Comparison of ENCODE assay signal across 30 mouse cellular contexts in the genomic region with DNA sequence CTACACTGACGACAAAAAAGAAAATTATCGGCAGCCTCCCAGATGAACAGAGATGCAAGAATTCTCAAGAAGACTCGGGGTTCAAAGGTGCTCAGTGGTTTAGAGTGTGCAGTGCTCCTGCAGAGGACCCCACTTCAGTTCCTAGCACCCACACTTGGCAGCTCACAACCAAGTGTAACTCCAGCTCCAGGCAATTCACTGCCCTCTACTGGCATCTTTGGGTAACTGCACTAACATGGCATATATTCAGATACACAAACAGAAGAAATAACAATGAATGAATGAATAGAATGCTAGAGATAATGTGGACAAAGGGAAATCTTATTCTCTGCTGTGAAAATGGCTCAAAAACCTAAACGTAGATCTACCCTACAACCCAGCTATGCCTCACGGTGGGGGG. TPM values are rescaled to one million over a fixed set of nuclear protein-coding genes. Genes with fewer than 3 reads are reported as not detected.
A peak's percentile ranks its signal among the peaks of the same experiment; 100 is the strongest.
DNase-seq lines count a peak whose midpoint lies in the region; ATAC-seq and TF ChIP-seq lines count a peak whose summit lies in the region.
"Had no signal": no experiment of that assay in that cellular context is flagged by ENCODE, and none has a peak within 500 bp of the region (broad histone marks: within the 10 kb centered on the region; RNA-seq: fewer than 3 reads in every experiment).

No protein-coding gene starts in this region.

- H3K4me1 ChIP-seq in hindbrain, postnatal 0 days (ENCODE audit: insufficient read depth, low read length) = no peaks in the 10 kb centered on the region
- no peaks in the 10 kb centered on the region for H3K4me1 ChIP-seq in hindbrain, embryonic 12.5 days
- no peaks in the 10 kb centered on the region for H3K4me1 ChIP-seq in liver, postnatal 0 days (ENCODE audit: insufficient read depth)
- H3K4me1 ChIP-seq in liver, embryonic 12.5 days = peaks cover 6% of the 10 kb centered on the region
- no peaks in the 10 kb centered on the region for H3K4me1 ChIP-seq in ES-Bruce4 (ENCODE audit: control insufficient read depth, insufficient read depth, low read length)
- no peaks in the 10 kb centered on the region for H3K4me1 ChIP-seq in bone marrow, adult 2 months (ENCODE audit: control insufficient read depth, insufficient read depth, low read length)
- H3K4me1 ChIP-seq in thymus, adult 2 months (replicated peaks; ENCODE audit: control insufficient read depth, insufficient read depth, low read length) = no peaks in the 10 kb centered on the region
- H3K4me1 ChIP-seq: embryonic facial prominence, embryonic 15.5 days; hindbrain, embryonic 10.5 days; neural tube, embryonic 12.5 days had no signal

- no peak for TF ChIP-seq POLR2A in ES-Bruce4 (IDR thresholded peaks at IDR 0.05; ENCODE audit: insufficient read depth, low read length)
- TF ChIP-seq POLR2A in bone marrow, adult 2 months (IDR thresholded peaks at IDR 0.05; ENCODE audit: borderline replicate concordance, control insufficient read depth, low read depth, low read length) = no peak
- TF ChIP-seq POLR2A in thymus, adult 2 months (IDR thresholded peaks at IDR 0.05; ENCODE audit: control insufficient read depth, extremely low read depth, insufficient read depth, low read length, poor library complexity) = no peak

- DNase-seq in hindbrain, postnatal 0 days (ENCODE audit: low spot score) = no peak
- no peak for DNase-seq in liver, postnatal 0 days
- DNase-seq in thymus, adult 2 months = no peak
- DNase-seq: adrenal gland, postnatal 25 days; B cell, adult 2 months; cerebellum, adult 11 months; cerebellum, adult 9-11 months; kidney, adult 2 months; kidney, postnatal 14 days; lung, postnatal 36 days; midbrain, embryonic 14.5 days; right cerebral cortex, postnatal 14 days; spleen, adult 18-20 months; thymus, postnatal 36 days had no signal

- TF ChIP-seq CTCF in hindbrain, postnatal 0 days (IDR thresholded peaks at IDR 0.05; ENCODE audit: low read depth) = peak; percentile 24
- TF ChIP-seq CTCF in liver, postnatal 0 days (IDR thresholded peaks at IDR 0.05; ENCODE audit: low read depth) = peak; percentile 38
- peak; percentile 31 for TF ChIP-seq CTCF in ES-Bruce4 (IDR thresholded peaks at IDR 0.05; ENCODE audit: low read depth, low read length)
- 0 out of 2 replicates have a peak, but pooled peaks have one; percentile 1 for TF ChIP-seq CTCF in bone marrow, adult 2 months (IDR thresholded peaks at IDR 0.05; ENCODE audit: control insufficient read depth, insufficient read depth, low read length)
- no peak for TF ChIP-seq CTCF in thymus, adult 2 months (IDR thresholded peaks at IDR 0.05; ENCODE audit: borderline replicate concordance, control insufficient read depth, extremely low read depth, insufficient read depth, low read length, poor library complexity)

- no peak overlapping the region for H3K27ac ChIP-seq in hindbrain, postnatal 0 days
- H3K27ac ChIP-seq in hindbrain, embryonic 12.5 days = no peak overlapping the region
- H3K27ac ChIP-seq in liver, postnatal 0 days (ENCODE audit: low read depth) = no peak overlapping the region
- H3K27ac ChIP-seq in liver, embryonic 12.5 days = no peak overlapping the region
- no peak overlapping the region for H3K27ac ChIP-seq in ES-Bruce4 (ENCODE audit: insufficient read depth, low read length)
- no peak overlapping the region for H3K27ac ChIP-seq in bone marrow, adult 2 months (ENCODE audit: control insufficient read depth, insufficient read depth, low read depth, low read length, poor library complexity)
- no peak overlapping the region for H3K27ac ChIP-seq in thymus, adult 2 months (ENCODE audit: control insufficient read depth, insufficient read depth, low read length)
- H3K27ac ChIP-seq: embryonic facial prominence, embryonic 15.5 days; hindbrain, embryonic 10.5 days; neural tube, embryonic 12.5 days had no signal

- ATAC-seq in hindbrain, postnatal 0 days = no peak
- ATAC-seq in hindbrain, embryonic 12.5 days (ENCODE audit: low FRiP score) = no peak
- ATAC-seq in liver, postnatal 0 days = no peak
- ATAC-seq in liver, embryonic 12.5 days = no peak
- ATAC-seq: forebrain, embryonic 16.5 days had no signal

- no peaks in the 10 kb centered on the region for H3K36me3 ChIP-seq in hindbrain, postnatal 0 days (ENCODE audit: insufficient read depth, low read length)
- H3K36me3 ChIP-seq in hindbrain, embryonic 12.5 days = no peaks in the 10 kb centered on the region
- no peaks in the 10 kb centered on the region for H3K36me3 ChIP-seq in liver, postnatal 0 days (replicated peaks; ENCODE audit: insufficient read depth, low read length)
- no peaks in the 10 kb centered on the region for H3K36me3 ChIP-seq in liver, embryonic 12.5 days
- H3K36me3 ChIP-seq in ES-Bruce4 (ENCODE audit: control insufficient read depth, insufficient read depth, low read length, poor library complexity, severe bottlenecking) = no peaks in the 10 kb centered on the region
- no peaks in the 10 kb centered on the region for H3K36me3 ChIP-seq in thymus, adult 2 months (ENCODE audit: control insufficient read depth, insufficient read depth, low read length)
- H3K36me3 ChIP-seq: embryonic facial prominence, embryonic 15.5 days; hindbrain, embryonic 10.5 days; neural tube, embryonic 12.5 days had no signal

- H3K4me2 ChIP-seq in hindbrain, postnatal 0 days (ENCODE audit: low read depth, low read length) = no peak overlapping the region
- H3K4me2 ChIP-seq in hindbrain, embryonic 12.5 days (replicated peaks) = no peak overlapping the region
- H3K4me2 ChIP-seq in liver, postnatal 0 days (ENCODE audit: low read depth, low read length) = no peak overlapping the region
- H3K4me2 ChIP-seq in liver, embryonic 12.5 days = no peak overlapping the region
- H3K4me2 ChIP-seq: embryonic facial prominence, embryonic 15.5 days; neural tube, embryonic 12.5 days had no signal

- 91% methylated on average over 5 of the region's 5 CpGs for WGBS in hindbrain, postnatal 0 days
- WGBS in hindbrain, embryonic 12.5 days = 94% methylated on average over 5 of the region's 5 CpGs
- WGBS in liver, postnatal 0 days (ENCODE audit: insufficient replicate concordance) = 90% methylated on average over 5 of the region's 5 CpGs
- WGBS in liver, embryonic 12.5 days (ENCODE audit: insufficient replicate concordance) = 82% methylated on average over 5 of the region's 5 CpGs
- WGBS in bone marrow, adult 2 months = 89% methylated on average over 5 of the region's 5 CpGs
- 96% methylated on average over 5 of the region's 5 CpGs for WGBS in thymus, adult 2 months

- H3K4me3 ChIP-seq in hindbrain, postnatal 0 days (ENCODE audit: low read length) = no peak overlapping the region
- no peak overlapping the region for H3K4me3 ChIP-seq in hindbrain, embryonic 12.5 days
- H3K4me3 ChIP-seq in liver, postnatal 0 days (ENCODE audit: low read depth, low read length) = no peak overlapping the region
- no peak overlapping the region for H3K4me3 ChIP-seq in liver, embryonic 12.5 days
- no peak overlapping the region for H3K4me3 ChIP-seq in ES-Bruce4 (ENCODE audit: low read depth, low read length)
- no peak overlapping the region for H3K4me3 ChIP-seq in bone marrow, adult 2 months (replicated peaks; ENCODE audit: control insufficient read depth, low read depth, low read length)
- H3K4me3 ChIP-seq in thymus, adult 2 months (ENCODE audit: control insufficient read depth, insufficient read depth, low read length) = no peak overlapping the region
- H3K4me3 ChIP-seq: embryonic facial prominence, embryonic 15.5 days; hindbrain, embryonic 10.5 days; megakaryocyte, embryonic 14.5 days; neural tube, embryonic 12.5 days had no signal

- H3K9ac ChIP-seq in hindbrain, postnatal 0 days (replicated peaks; ENCODE audit: low read length) = no peak overlapping the region
- no peak overlapping the region for H3K9ac ChIP-seq in hindbrain, embryonic 12.5 days
- H3K9ac ChIP-seq in liver, postnatal 0 days (replicated peaks) = no peak overlapping the region
- H3K9ac ChIP-seq in liver, embryonic 12.5 days = no peak overlapping the region
- H3K9ac ChIP-seq in ES-Bruce4 (ENCODE audit: low read depth, poor library complexity, severe bottlenecking) = no peak overlapping the region
- H3K9ac ChIP-seq: embryonic facial prominence, embryonic 15.5 days; neural tube, embryonic 12.5 days had no signal

- no peak for TF ChIP-seq EP300 in liver, postnatal 0 days (IDR thresholded peaks at IDR 0.05; ENCODE audit: low read depth)
- no peak for TF ChIP-seq EP300 in ES-Bruce4 (IDR thresholded peaks at IDR 0.05; ENCODE audit: insufficient read depth, low read depth, low read length)

- peaks cover 2% of the 10 kb centered on the region; the same call in 1 of the 2 replicates for H3K9me3 ChIP-seq in hindbrain, postnatal 0 days (ENCODE audit: low read length)
- H3K9me3 ChIP-seq in hindbrain, embryonic 12.5 days (replicated peaks) = peaks cover 10% of the 10 kb centered on the region
- H3K9me3 ChIP-seq in liver, postnatal 0 days (ENCODE audit: low read length) = peaks cover 8% of the 10 kb centered on the region
- peaks cover 10% of the 10 kb centered on the region; the same call in 1 of the 2 replicates for H3K9me3 ChIP-seq in liver, embryonic 12.5 days (replicated peaks)
- H3K9me3 ChIP-seq in ES-Bruce4 (replicated peaks; ENCODE audit: control insufficient read depth, insufficient read depth, low read length, poor library complexity, severe bottlenecking) = no peaks in the 10 kb centered on the region
- H3K9me3 ChIP-seq: embryonic facial prominence, embryonic 15.5 days had no signal

- H3K27me3 ChIP-seq in hindbrain, postnatal 0 days (ENCODE audit: insufficient read depth, low read length) = no peaks in the 10 kb centered on the region
- H3K27me3 ChIP-seq in hindbrain, embryonic 12.5 days = no peaks in the 10 kb centered on the region
- H3K27me3 ChIP-seq in liver, postnatal 0 days (ENCODE audit: insufficient read depth, low read length) = no peaks in the 10 kb centered on the region
- no peaks in the 10 kb centered on the region for H3K27me3 ChIP-seq in liver, embryonic 12.5 days (replicated peaks)
- H3K27me3 ChIP-seq in ES-Bruce4 (ENCODE audit: control insufficient read depth, insufficient read depth, low read length, poor library complexity, severe bottlenecking) = no peaks in the 10 kb centered on the region
- H3K27me3 ChIP-seq in thymus, adult 2 months (ENCODE audit: control insufficient read depth, insufficient read depth, low read length) = no peaks in the 10 kb centered on the region
- H3K27me3 ChIP-seq: embryonic facial prominence, embryonic 15.5 days; neural tube, embryonic 12.5 days had no signal

RNA-seq across cellular contexts. Expression of a gene that starts 19.2 kb away (rescaled TPM):
- total RNA-seq in hindbrain, postnatal 0 days (2014; rRNA removed) = 57.9 and 58.1 TPM in 2 replicates
- 19.5 and 22.6 TPM in 2 replicates for polyA plus RNA-seq in hindbrain, postnatal 0 days (2015; fragmentation: Nextera tagmentation; extraction: Ambion mirVana)
- polyA plus RNA-seq in hindbrain, embryonic 12.5 days (2016; fragmentation: Nextera tagmentation; extraction: Ambion mirVana) = 32.6 and 33.3 TPM in 2 replicates
- polyA plus RNA-seq in liver, postnatal 0 days (2015; fragmentation: Nextera tagmentation; extraction: Ambion mirVana) = 2.1 and 2.2 TPM in 2 replicates
- 4.2 and 4.7 TPM in 2 replicates for polyA plus RNA-seq in liver, embryonic 12.5 days (2016; fragmentation: Nextera tagmentation; extraction: Ambion mirVana)
- 18.4 and 19.7 TPM in 2 replicates for polyA plus RNA-seq in ES-Bruce4 (2011; ENCODE audit: insufficient read depth, insufficient read length, low read depth, missing spikeins)
- 2.5 and 5.8 TPM in 2 replicates for polyA plus RNA-seq in bone marrow, adult 2 months (2011; ENCODE audit: insufficient read depth, insufficient read length, low replicate concordance, missing spikeins)
- polyA plus RNA-seq in thymus, adult 2 months (2012; rRNA removed) = 33.6 and 34.4 TPM in 2 replicates

RNA-seq across cellular contexts. Expression of a gene that starts 47.7 kb away (rescaled TPM):
- not detected in 2 replicates for total RNA-seq in hindbrain, postnatal 0 days (2014; rRNA removed)
- not detected in 2 replicates for polyA plus RNA-seq in hindbrain, postnatal 0 days (2015; fragmentation: Nextera tagmentation; extraction: Ambion mirVana)
- not detected in 2 replicates for polyA plus RNA-seq in hindbrain, embryonic 12.5 days (2016; fragmentation: Nextera tagmentation; extraction: Ambion mirVana)
- polyA plus RNA-seq in liver, postnatal 0 days (2015; fragmentation: Nextera tagmentation; extraction: Ambion mirVana) = not detected in 2 replicates
- not detected in 2 replicates for polyA plus RNA-seq in liver, embryonic 12.5 days (2016; fragmentation: Nextera tagmentation; extraction: Ambion mirVana)
- polyA plus RNA-seq in ES-Bruce4 (2011; ENCODE audit: insufficient read depth, insufficient read length, low read depth, missing spikeins) = not detected in 2 replicates
- polyA plus RNA-seq in bone marrow, adult 2 months (2011; ENCODE audit: insufficient read depth, insufficient read length, low replicate concordance, missing spikeins) = not detected in 2 replicates
- polyA plus RNA-seq in thymus, adult 2 months (2012; rRNA removed) = not detected in 2 replicates
- total RNA-seq: adrenal gland, postnatal 25 days; common myeloid progenitor, adult 5-6 weeks; gastrocnemius, postnatal 4 days; layer of hippocampus, adult 8-10 months; left cerebral cortex, postnatal 36 days had no signal
- polyA plus RNA-seq: embryonic facial prominence, embryonic 15.5 days; forebrain, embryonic 16.5 days; heart, embryonic 16.5 days; kidney, adult 2 months; limb, embryonic 14.5 days; liver, embryonic 16.5 days; midbrain, embryonic 14.5 days; neural tube, embryonic 12.5 days had no signal

RNA-seq across cellular contexts. Expression of a gene that starts 58.0 kb away (rescaled TPM):
- total RNA-seq in hindbrain, postnatal 0 days (2014; rRNA removed) = not detected in 2 replicates
- not detected in 2 replicates for polyA plus RNA-seq in hindbrain, postnatal 0 days (2015; fragmentation: Nextera tagmentation; extraction: Ambion mirVana)
- polyA plus RNA-seq in hindbrain, embryonic 12.5 days (2016; fragmentation: Nextera tagmentation; extraction: Ambion mirVana) = not detected in 2 replicates
- not detected in 2 replicates for polyA plus RNA-seq in liver, postnatal 0 days (2015; fragmentation: Nextera tagmentation; extraction: Ambion mirVana)
- polyA plus RNA-seq in liver, embryonic 12.5 days (2016; fragmentation: Nextera tagmentation; extraction: Ambion mirVana) = not detected in 2 replicates
- polyA plus RNA-seq in ES-Bruce4 (2011; ENCODE audit: insufficient read depth, insufficient read length, low read depth, missing spikeins) = not detected in 2 replicates
- not detected in 2 replicates for polyA plus RNA-seq in bone marrow, adult 2 months (2011; ENCODE audit: insufficient read depth, insufficient read length, low replicate concordance, missing spikeins)
- polyA plus RNA-seq in thymus, adult 2 months (2012; rRNA removed) = not detected in 2 replicates
- total RNA-seq: adrenal gland, postnatal 25 days; common myeloid progenitor, adult 5-6 weeks; gastrocnemius, postnatal 4 days; layer of hippocampus, adult 8-10 months; left cerebral cortex, postnatal 36 days had no signal
- polyA plus RNA-seq: forebrain, embryonic 16.5 days; heart, embryonic 16.5 days; hindbrain, embryonic 10.5 days; kidney, adult 2 months; limb, embryonic 14.5 days; liver, embryonic 16.5 days; midbrain, embryonic 14.5 days; neural tube, embryonic 12.5 days had no signal
